Mouse (Mus musculus): ENCODE results near the gene Gfra4.
"Not testable (repeated sequence)": the region's sequence is repeated elsewhere in the genome, so short reads cannot be mapped to it uniquely, and the experiment has no call there.

Gene Gfra4

DNA sequence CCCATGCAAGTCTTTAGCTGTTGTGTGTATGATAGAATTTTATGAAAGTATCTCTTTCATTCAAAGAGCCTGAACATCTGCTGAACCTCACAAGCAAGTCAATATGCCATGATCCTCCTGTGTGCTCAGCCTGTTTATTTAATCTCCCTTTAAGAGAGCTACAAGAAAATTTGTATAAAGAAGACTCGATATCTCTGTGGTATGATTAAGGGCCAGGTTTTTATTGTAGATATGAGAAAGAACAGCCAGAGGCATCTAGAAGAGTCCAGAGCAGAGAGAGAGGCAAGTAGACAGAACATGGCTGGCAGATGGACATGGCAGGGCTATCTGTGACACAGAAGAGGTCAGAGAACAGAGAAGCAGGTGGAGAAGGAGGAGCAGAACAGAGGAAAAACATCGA is 3.1 kb upstream of the Gfra4 start:
- DNase-seq, result no peak

DNA sequence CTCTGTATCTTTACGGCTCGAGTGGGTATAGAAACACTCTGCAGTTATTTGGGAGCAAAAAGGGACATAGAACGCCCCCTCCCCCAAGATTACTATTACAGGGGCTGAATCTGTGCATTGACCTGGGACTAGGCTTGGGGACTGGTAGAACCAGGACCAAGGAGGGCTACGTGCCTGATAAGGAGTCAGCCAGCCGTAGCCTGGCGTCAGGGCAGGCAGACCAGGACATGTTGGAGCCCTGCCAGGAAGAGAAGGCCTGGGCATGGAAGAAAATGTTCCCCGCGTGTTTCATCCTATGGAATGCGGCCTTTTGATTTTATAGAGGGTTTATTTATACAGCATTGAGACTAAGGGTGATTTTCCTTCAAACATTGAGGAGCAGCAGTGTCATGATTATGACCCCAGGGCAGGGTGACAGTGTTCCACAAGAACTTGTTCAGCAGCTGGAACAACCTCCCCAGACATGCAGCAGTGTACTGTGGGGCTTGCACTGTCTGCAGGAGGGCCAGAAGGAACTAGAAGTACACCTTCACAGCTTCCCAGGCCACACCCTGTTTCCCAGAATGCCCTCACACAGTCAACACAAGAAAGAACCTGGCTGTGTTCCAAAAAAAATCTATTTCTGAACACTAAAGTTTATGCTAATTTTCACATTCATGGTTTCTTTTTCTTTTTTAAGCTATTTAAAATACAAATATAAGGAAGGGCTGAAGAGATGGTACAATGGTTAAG is 2.3 kb upstream of the Gfra4 start:
- DNase-seq, result no peak

DNA sequence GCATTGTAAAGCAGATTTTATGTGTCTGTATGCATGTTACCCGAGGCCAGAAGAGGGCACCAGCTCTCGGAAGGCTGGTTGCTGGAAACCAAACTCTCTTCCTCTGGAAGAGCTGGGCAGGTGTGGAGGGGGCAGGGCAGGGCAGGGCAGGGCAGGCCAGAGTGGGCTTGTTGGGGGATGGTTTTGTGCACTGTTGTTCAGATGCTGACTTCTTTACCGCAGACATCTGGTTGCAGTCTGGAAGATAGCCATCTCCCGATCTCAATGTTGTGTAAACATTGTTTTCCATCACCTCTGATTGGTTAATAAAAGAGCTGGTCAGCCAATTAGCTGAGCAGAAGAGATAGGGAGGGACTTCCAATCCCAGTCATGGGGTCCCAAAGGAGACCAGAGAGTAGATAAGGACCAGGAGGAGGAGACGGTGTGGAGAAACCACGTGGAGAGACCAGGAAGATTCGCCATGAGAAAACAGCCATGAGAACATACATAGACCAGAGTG is 1.5 kb upstream of the Gfra4 start:
- DNase-seq, result no peak

DNA sequence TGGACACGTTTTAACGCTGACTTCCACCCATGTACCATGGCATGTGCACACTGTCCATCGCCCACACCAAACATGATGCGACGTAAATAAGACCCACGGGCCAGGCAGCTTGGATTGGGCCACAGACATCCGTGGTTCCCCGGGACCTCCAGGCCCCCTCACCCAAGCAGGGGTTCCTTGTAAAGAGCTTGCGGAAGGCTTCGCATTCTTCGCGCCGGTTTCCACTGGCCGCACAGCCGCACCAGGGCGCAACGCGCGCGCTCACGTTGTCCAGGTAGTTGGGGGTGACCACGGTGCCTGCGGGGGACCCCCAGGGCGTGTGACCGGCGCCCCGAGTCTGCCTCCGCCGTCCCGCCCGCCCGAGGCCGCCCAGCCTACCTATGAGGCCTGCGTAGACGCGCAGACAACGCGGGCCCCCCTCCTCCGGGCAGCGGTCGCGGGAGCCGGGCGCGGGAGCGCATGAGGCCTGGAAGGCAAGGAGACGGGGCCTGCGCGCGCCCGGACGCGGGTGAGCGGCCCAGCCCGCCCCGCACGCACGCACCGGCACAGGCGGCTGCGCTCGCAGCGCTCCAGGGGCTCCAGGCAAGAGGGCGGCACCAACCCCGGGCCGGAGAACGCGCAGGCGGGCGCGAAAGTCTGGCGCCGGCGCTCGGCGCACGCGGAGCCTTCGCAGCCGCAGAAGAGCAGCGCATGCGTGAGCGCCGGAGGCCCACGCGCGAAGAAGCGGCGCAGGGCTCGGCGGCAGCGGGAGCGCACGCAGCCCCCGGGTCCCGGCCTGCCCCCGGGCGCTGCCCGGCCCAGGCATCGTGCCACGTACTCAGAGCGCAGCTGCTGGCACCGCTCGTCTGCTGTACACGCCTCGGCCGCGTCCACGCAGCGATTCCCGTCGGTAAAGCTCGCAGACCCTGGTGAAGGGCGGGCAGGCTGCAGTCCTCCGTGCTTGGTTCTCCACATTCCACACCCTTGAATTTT is 1.7 kb downstream of the Gfra4 start:
- no peak for DNase-seq

DNA sequence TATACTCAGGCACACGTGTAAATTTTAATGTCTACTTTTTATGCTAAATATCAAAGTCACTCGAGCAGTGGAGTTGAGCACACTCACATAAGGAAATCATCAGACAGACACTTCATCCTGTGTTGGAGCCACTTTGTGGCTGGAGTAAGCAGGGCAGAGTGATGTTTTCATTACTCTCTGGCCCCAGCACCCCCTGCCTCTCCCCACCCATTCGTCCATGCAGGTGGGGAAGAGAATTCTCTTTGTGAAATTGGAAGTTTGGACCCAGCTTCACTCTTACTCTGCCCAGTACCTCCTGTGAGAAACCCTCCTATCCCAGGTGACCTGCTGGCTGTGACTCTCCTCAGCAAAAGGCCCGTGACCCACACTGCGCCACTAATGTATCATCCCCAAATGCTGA is 4.2 kb downstream of the Gfra4 start:
- DNase-seq, result no peak

DNA sequence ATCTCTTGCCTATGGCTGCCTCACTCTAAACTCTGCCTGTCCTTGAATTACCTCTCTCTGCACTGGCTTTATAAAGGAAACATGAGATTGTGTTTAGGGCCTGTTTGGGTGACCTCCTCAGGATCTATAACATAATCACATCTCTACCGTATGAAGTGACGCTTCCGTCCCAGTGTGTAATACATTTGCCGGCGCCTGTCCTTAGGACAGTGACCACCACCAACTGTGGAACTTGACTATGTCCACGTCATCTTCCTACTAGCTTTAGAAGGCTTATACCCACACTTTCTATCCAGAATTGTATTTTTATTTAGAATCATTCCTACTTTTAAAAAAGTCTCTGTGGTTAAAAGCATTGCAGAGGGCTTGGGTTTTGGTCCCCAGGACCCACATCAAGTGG is 4.7 kb downstream of the Gfra4 start:
- no peak for DNase-seq

DNA sequence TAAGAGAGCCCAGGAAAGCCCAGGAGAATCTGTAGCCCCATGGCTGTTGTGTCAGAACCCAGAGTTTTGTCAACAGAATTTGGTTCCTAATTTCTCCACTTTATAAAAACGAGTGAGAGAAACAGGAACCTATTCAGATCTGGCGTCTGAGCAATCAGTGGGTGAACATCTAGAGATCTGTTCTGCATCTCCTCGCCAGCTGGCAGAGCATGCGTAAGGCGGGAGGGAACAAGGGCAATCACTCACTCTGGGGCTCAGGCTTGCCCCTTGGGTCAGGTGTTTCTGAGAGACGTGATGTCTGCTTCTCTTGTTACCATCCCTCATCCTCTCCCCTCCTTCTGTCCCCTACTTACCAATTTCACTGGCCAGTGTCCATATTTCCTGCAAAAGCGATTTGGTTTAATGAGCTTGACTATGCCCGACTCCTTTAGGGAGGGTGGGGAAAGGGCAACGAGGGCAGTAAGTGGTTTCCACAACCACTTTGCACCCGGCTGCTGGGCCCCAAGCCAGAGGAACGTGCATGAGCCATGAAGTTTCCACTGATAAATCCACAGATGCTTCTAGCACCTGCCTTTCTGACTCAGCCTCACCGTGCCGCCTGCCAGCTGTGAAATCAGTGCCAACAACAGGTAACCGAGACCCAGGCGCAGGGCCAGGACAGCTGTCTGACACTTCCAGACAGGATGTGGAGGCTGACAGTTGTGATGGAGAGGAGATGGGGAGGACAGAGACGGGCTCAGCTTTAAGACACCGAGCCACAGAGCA is 5.5 kb downstream of the Gfra4 start:
- DNase-seq, result peak in 1 of 2 experiments; percentile 22

DNA sequence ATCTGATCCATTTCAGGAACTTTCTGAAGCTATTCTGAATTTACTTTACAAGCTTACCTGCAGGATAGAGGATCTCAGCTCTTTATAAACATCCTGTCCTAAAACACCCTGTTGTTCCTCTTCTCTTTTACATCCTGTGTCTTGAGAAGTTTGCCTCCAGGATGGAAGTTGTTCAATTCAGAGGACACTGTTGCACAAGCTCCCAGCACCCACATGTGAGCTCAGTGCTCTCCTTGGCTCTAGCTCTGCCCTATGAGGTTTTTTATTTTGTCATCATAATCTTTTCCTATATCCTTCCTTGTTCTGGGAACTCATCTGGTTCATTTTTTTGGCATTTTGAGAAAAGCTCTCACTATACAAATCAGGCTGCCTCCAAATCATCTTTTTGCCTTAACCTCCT is 6.1 kb downstream of the Gfra4 start:
- no peak for DNase-seq

DNA sequence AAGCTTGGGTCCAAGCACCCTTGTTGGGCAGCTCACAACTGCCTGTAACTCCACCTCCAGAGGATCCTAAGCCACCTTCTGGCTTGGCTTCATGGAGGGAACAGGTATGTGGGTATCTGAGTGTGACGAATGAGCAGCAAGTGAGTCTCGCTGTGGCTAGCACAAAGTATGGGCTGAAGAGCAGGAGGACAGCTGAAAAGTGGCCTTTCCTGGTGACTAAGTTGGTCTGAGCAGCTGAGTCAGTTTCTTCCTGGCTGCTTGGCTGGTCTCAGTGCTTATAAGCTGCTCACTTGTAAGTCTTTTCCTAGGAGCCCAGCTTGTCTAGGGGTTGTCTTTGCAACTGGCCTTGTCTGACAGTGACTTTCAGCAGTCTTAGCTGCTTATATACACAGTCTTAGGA is 6.5 kb downstream of the Gfra4 start:
- DNase-seq, result no peak

DNA sequence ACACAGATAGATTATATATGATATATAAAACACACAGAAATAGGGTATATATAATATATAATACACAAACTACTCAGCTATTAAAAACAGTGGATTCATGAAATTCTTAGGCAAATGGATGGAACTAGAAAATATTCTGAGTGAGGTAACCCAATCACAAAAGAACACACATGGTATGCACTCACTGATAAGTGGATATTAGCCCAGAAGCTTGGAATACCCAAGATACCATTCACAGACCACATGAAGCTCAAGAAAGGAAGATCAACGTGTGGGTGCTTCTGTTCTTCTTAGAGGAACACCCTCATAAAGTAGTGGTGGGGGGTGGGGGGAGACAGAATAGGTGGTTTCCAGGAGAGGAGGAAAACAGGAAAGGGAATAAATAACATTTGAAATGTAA is 11.5 kb downstream of the Gfra4 start:
- DNase-seq, result not testable (repeated sequence)

DNA sequence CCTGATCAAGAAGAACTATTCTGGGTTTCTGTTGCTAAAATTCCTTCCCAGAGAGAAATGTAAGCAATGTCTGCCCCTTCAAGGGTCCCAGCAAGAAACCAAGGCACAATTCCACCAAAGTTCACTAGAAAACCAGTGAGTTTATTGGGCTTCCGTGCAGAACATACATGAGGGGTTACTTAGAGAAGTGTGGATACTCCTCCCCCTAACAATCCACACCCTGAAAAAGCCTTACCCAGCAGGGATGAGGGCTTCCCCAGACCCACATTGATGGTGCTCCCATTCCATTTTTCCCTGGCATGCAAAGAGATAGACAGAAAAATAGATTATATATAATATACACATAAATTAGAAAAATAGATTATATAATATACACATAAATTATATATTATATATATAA is 11.9 kb downstream of the Gfra4 start:
- no peak for DNase-seq

DNA sequence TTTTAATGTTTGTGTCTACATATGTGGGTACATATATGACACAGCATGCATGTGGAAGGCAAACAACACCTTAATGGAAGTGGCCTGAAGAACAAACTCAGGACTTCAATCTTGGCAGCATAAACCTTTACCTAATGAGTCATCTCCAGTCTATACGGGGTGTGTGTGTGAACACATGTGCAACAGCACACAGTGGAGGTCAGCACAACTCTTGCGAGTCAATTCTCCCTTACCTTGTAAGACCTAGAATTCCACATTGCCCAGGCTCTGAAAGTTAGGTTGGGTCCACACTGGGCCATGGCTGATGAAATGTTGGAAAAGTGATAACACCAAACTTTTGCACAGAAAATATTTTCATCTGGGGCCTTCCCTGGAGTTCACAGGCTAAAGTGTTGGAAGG is 12.3 kb downstream of the Gfra4 start:
- DNase-seq, result no peak

DNA sequence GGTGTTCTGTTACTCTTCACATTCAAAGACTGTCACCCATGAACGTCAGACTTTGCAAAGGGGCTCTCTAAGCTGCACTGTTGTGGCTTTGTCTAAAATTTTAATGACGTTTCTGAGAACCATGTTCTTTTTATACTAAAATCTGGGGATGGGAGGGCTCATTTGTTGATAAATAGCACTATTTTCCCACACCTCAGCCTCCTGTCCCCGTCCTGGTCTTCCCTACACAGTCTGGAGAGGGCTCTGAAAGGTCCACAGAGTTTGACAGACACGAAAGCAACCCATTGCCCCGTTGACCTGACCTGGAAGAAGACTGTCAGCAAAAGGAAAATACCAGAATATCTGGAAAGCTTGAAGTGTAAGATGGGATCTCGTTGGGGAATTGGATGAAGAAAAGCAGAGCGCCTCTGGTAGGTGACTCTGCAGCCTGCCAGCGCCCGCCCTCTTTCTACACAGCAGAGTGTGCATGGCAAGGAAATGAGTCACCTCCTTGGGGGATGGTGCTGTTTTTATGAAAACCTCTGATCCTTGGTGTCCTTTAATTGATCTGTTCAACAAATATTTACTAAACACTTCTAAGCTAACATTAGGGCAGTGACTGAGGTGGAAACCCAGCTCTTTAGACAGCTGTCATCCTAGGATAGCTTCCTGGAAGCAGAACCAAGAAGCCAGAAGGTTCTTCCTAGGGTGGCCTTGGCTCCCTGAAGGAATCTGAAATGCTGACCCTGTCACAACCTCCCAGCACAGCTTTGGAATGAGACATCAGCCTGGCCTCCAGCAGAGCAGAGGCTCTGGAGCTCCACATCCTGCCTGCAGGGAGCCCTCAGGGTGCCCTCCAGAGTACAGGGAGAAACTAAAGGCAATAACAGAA is 13.6 kb downstream of the Gfra4 start:
- DNase-seq, result no peak

DNA sequence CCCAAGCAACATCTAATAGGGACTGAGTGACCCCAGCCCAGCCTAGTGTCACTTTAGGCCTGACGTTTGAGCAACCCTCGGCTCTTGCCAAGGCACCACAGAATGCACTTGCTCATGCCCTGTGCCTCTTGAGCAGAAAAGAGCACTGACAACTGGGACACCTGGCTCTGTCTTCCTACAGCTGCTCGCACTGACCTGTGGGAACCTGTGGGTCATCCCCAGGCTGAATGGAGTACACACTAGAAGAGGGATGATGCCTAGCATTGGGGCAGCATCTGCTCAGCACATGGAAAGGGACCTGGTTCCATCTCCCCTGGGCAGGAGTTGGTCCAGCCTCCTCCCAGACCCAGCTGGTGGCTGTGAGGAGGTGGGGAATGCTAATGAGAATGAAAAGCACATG is 15.9 kb downstream of the Gfra4 start:
- no peak for DNase-seq

DNA sequence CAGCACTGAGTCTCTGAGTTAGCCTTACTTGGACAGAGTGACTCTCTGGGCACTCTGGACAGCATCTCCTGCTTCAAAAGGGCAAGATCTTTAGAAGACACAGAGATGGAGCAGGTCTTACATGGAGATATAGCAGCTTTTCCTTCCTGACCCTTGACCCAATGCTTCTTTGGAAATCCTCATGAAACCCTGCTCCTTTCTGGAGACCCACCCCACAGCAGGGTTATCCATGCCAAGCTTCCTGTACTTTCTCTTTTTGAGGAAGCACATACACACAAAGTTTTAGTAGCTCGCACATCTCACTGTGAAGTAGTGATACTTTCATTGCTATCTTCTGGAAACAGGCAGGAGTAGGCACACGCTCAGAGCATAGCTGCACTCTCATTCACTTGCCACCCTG is 17.7 kb downstream of the Gfra4 start:
- DNase-seq, result no peak

DNA sequence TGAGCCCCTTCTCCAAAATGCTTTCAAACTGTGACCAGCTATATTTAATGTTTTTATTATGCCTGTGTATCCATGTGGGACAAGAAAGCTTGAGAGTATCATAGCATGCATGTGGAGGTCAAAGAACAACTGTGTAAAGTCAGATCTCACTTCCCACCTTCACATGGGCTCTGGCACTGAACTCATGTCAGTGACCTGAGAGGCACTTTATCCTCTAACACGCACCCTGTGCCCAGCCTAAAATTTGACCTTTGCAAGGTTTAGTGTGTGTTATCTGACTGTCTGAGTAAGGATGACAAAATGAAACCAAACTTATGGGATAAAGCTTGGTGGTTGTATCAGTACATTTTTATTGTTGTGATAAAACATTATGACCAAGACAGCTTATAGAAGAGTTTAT is 32.3 kb downstream of the Gfra4 start:
- DNase-seq, result no peak

DNA sequence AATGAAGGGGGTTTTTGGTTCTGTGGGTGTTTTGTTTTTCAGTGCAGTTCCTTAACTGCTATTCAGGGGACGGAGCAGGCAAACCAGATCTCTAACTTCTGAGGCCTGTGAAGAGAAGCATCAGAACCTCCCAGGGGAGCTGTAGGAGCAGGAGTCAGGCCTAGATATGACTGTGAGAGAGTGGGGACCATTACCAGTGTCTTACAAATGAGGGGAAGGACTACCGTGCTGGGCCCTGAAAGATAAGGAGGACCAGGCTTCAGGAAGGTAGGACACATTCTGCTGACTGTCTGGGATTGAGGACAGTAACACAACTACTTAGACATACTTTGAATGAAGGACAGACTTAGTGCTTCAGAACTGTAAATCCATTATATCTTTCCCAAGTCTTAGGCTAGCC is 33.8 kb downstream of the Gfra4 start:
- DNase-seq, result no peak

DNA sequence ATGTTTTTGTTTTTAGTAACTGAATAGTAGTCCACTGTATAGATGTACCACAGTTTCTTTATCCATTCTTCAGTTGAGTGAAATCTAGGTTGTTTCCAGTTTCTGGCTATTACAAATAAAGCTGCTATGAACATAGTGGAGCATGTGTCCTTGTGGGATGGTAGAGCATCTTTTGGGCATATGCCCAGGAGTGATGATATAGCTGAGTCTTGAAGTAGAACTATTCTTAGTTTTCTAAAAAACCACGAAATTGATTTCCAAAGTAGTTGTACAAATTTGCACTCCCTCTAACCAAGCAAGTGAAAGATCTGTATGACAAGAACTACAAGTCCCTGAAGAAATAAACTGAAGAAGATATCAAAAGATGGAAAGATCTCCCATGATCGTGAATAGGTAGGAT is 50.1 kb downstream of the Gfra4 start:
- no peak for DNase-seq
